Mouse (Mus musculus) adrenal gland, adult 10 weeks (tissue): ENCODE results near the gene Tex48. TPM values are rescaled to one million over a fixed set of nuclear protein-coding genes. Genes with fewer than 3 reads are reported as not detected.

ENCODE experiments used
- polyA plus RNA-seq: library from polyadenylated mRNA; stranded (reverse); fragments of 350-450 nt; fragmentation: Illumina TruSeq; extraction: RNeasy Lipid Tissue Mini Kit (QIAGEN cat#74804); gene quantifications from one replicate; pipeline ENCODE4 v1.2.3, GENCODE M21; 2014; ENCODE audit warnings: low read depth, low replicate concordance

The Tex48 gene
- polyA plus RNA-seq: not detected

DNA sequence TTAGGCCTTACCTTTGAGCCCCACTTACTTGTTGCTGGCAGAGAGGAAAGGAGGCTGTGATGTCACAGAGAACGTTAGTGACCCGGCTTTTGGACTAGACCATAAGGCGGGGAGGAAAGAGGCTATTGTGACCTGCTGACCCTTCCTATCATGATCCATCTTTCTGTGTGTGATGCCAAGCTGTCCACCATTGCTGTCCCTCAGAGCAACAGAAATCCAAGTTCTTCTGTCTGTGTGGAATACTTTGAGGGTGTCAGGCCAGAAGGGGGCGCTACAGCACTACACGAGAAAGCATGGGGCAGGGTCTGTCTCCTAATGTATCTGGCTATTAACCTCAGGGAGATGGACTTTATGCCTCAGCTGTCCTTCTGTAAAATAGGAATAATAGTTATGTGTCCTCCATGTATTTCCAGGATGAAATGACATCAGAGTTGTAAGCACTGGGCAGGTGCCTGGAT lies at the start of gene Tex48:
TSS of gene Tex48 (minus strand) at position 51 of the 458 bp plus-strand sequence.

DNA sequence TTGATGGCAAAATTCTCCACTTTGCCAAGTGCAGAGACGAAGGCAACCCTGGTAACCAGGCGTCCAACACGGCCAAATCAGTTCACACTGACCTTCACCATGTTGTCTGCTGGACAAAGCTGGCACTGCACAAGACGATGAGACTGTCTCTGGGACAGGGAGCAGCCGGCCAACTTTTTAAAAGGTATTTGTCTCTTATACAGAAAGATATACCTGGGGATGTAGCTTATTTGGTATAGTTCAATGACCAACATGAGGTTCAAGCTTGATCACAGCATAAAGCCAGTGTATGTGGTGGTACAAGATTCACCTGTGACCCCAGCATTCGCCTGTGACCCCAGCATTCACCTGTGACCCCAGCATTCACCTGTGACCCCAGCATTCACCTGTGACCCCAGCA lies 41.1 kb upstream of the Tex48 start, which contains the start of gene Gm11214:
TSS of gene Gm11214 (minus strand) at position 101 of the 400 bp plus-strand sequence.

DNA sequence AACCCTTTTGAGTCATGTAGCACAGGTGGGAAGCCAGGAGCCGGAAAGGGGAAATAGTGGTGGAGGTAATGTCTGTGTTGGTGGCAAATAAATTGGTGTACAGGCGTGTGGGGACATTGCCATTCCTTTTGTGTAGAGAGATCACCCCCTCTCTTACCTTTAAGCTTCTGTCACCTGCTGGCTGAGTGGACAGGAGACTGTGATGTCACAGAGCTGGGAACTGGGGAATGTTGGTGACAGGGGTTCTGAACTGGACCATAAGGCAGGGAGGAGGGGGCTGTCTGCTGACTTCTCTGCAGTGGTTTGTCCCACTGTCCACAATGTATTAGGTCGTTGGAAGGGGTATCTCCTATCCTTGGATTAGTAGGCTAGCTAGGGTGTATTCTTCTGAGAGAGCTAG lies 17.3 kb downstream of the Tex48 start, which contains the start of gene Gm11213:
TSS of gene Gm11213 (minus strand) at position 317 of the 400 bp plus-strand sequence.

DNA sequence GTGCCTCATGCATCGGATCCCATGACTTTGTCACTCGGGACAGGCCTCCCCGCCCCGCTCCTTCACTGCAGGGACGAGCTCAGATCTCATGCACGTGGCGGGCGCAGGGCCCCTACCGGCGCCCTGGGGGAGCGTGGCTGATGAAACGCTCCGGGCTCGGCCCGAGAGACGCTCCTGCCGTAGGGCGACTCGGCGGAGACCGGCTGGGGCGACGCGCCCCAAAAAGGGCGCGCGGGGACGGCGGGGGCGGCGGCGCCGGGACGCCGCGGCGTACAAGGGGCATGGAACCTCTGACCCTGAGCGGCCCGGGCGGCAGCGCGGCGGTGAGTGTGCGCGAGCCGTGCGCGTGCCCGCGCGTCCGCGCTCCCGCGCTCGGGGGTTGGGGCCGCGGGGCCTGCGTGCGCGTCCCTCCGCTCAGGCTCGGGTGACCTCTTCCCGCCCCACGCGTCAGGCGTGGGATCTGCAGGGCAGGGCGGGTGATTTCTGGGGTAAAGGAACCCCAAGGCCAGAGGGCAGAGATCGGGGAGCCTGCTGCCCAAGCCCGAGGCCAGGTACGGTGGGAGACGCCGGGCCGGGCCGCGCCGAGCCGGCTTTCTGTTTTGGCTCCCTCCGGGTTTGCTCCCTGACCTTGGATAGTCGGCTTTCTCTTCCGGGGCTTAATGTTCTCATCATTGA lies 63.7 kb downstream of the Tex48 start, which contains the start of gene Tmem268:
TSS of gene Tmem268 (plus strand) at position 375 of the 675 bp plus-strand sequence.

Other genes starting within 250 kb of the Tex48 start
- 0.23 TPM for gene Akna, start 219.1 kb downstream of the Tex48 start, polyA plus RNA-seq
- gene Whrn, start 126.4 kb downstream of the Tex48 start, polyA plus RNA-seq: 2.4 TPM
- 390 TPM for gene Atp6v1g1, start 77.7 kb downstream of the Tex48 start, polyA plus RNA-seq
- 7.4 TPM for gene Tmem268, start 63.6 kb downstream of the Tex48 start, polyA plus RNA-seq
- not detected for gene Gm11213, start 17.2 kb downstream of the Tex48 start, polyA plus RNA-seq
- not detected for gene Gm11214, start 41.0 kb upstream of the Tex48 start, polyA plus RNA-seq
- 0.52 TPM for gene Tnfsf15, start 122.7 kb upstream of the Tex48 start, polyA plus RNA-seq
- 0.35 TPM for gene Tnfsf8, start 238.9 kb upstream of the Tex48 start, polyA plus RNA-seq